ENCODE assay signal across 10 mouse cellular contexts in genomic region chr2:25422587-25423410, GRCm38 (mm10). TPM values are rescaled to one million over a fixed set of nuclear protein-coding genes. Genes with fewer than 3 reads are reported as not detected.
DNase-seq lines count a peak whose midpoint lies in the region; ATAC-seq and TF ChIP-seq lines count a peak whose summit lies in the region.
"Had no signal": no experiment of that assay in that cellular context is flagged by ENCODE, and none has a peak within 500 bp of the region (broad histone marks: within the 10 kb centered on the region; RNA-seq: fewer than 3 reads in every experiment).

Gene Fut7, plus strand, starts transcription at chr2:25423267.

- H3K27ac ChIP-seq in kidney, embryonic 16.5 days (ENCODE audit: low read length) = no peak within 1 kb of the TSS
- no peak within 1 kb of the TSS for H3K27ac ChIP-seq in intestine, postnatal 0 days (ENCODE audit: low read depth, low read length)
- peak within 1 kb of the TSS; percentile 1; the same call in 1 of the 2 replicates for H3K27ac ChIP-seq in thymus, adult 2 months (ENCODE audit: control insufficient read depth, insufficient read depth, low read length)
- H3K27ac ChIP-seq in midbrain, embryonic 15.5 days = no peak within 1 kb of the TSS
- H3K27ac ChIP-seq: limb, embryonic 15.5 days; stomach, postnatal 0 days had no signal

- no peak within 1 kb of the TSS for H3K4me2 ChIP-seq in kidney, embryonic 16.5 days (replicated peaks; ENCODE audit: low read depth, low read length)
- H3K4me2 ChIP-seq in intestine, postnatal 0 days (replicated peaks; ENCODE audit: low read depth) = no peak within 1 kb of the TSS
- H3K4me2 ChIP-seq in midbrain, embryonic 15.5 days = no peak within 1 kb of the TSS
- H3K4me2 ChIP-seq: limb, embryonic 15.5 days had no signal

- 0 out of 2 replicates have a peak, but pooled peaks have one; percentile 7 for TF ChIP-seq CTCF in intestine, postnatal 0 days (IDR thresholded peaks at IDR 0.05; ENCODE audit: low read depth)
- 0 out of 2 replicates have a peak, but pooled peaks have one; percentile 30 for TF ChIP-seq CTCF in thymus, adult 2 months (IDR thresholded peaks at IDR 0.05; ENCODE audit: borderline replicate concordance, control insufficient read depth, extremely low read depth, insufficient read depth, low read length, poor library complexity)

- H3K9ac ChIP-seq in kidney, embryonic 16.5 days (replicated peaks; ENCODE audit: low read length) = 0 out of 2 replicates have a peak within 1 kb of the TSS, but pooled peaks have one; percentile 6
- no peak within 1 kb of the TSS for H3K9ac ChIP-seq in intestine, postnatal 0 days (ENCODE audit: low read depth, low read length)
- H3K9ac ChIP-seq in midbrain, embryonic 15.5 days = no peak within 1 kb of the TSS
- H3K9ac ChIP-seq: limb, embryonic 15.5 days had no signal

- H3K36me3 ChIP-seq in kidney, embryonic 16.5 days (ENCODE audit: insufficient read depth, low read length) = no peaks in the 10 kb centered on the region
- H3K36me3 ChIP-seq in intestine, postnatal 0 days (ENCODE audit: control insufficient read depth, insufficient read depth) = no peaks in the 10 kb centered on the region
- H3K36me3 ChIP-seq in thymus, adult 2 months (ENCODE audit: control insufficient read depth, insufficient read depth, low read length) = no peaks in the 10 kb centered on the region
- no peaks in the 10 kb centered on the region for H3K36me3 ChIP-seq in midbrain, embryonic 15.5 days (replicated peaks)
- H3K36me3 ChIP-seq: limb, embryonic 15.5 days had no signal

- no peaks in the 10 kb centered on the region for H3K4me1 ChIP-seq in kidney, embryonic 16.5 days (ENCODE audit: insufficient read depth, low read length)
- H3K4me1 ChIP-seq in intestine, postnatal 0 days (replicated peaks; ENCODE audit: control insufficient read depth, insufficient read depth, low read length) = 0 out of 2 replicates have a peak, but pooled peaks cover 2% of the 10 kb centered on the region
- H3K4me1 ChIP-seq in thymus, adult 2 months (replicated peaks; ENCODE audit: control insufficient read depth, insufficient read depth, low read length) = peaks cover 25% of the 10 kb centered on the region
- peaks cover 2% of the 10 kb centered on the region; the same call in 1 of the 2 replicates for H3K4me1 ChIP-seq in midbrain, embryonic 15.5 days
- H3K4me1 ChIP-seq: limb, embryonic 15.5 days had no signal

- ATAC-seq in kidney, embryonic 16.5 days (ENCODE audit: low FRiP score, low TSS enrichment) = no peak
- ATAC-seq in intestine, postnatal 0 days = no peak
- no peak for ATAC-seq in midbrain, embryonic 15.5 days (replicated peaks)

- H3K27me3 ChIP-seq in kidney, embryonic 16.5 days (ENCODE audit: insufficient read depth, low read length) = peaks cover 12% of the 10 kb centered on the region; the same call in 1 of the 2 replicates
- H3K27me3 ChIP-seq in intestine, postnatal 0 days (replicated peaks; ENCODE audit: control insufficient read depth, insufficient read depth, low read length) = peaks cover 9% of the 10 kb centered on the region; the same call in 1 of the 2 replicates
- H3K27me3 ChIP-seq in thymus, adult 2 months (ENCODE audit: control insufficient read depth, insufficient read depth, low read length) = no peaks in the 10 kb centered on the region
- H3K27me3 ChIP-seq in midbrain, embryonic 15.5 days (replicated peaks) = no peaks in the 10 kb centered on the region; the same call in 1 of the 2 replicates

- no peaks in the 10 kb centered on the region for H3K9me3 ChIP-seq in kidney, embryonic 16.5 days (ENCODE audit: low read length)
- H3K9me3 ChIP-seq in intestine, postnatal 0 days (ENCODE audit: control insufficient read depth) = no peaks in the 10 kb centered on the region
- H3K9me3 ChIP-seq in midbrain, embryonic 15.5 days = no peaks in the 10 kb centered on the region
- H3K9me3 ChIP-seq: limb, embryonic 15.5 days had no signal

- TF ChIP-seq POLR2A in thymus, adult 2 months (IDR thresholded peaks at IDR 0.05; ENCODE audit: control insufficient read depth, extremely low read depth, insufficient read depth, low read length, poor library complexity) = no peak

- H3K4me3 ChIP-seq in kidney, embryonic 16.5 days (ENCODE audit: low read length) = no peak within 1 kb of the TSS
- no peak within 1 kb of the TSS for H3K4me3 ChIP-seq in intestine, postnatal 0 days (ENCODE audit: low read depth, low read length)
- no peak within 1 kb of the TSS for H3K4me3 ChIP-seq in thymus, adult 2 months (ENCODE audit: control insufficient read depth, insufficient read depth, low read length)
- H3K4me3 ChIP-seq in midbrain, embryonic 15.5 days = no peak within 1 kb of the TSS
- H3K4me3 ChIP-seq: limb, embryonic 15.5 days had no signal

- WGBS in kidney, embryonic 16.5 days = 55% methylated on average over 17 of the region's 17 CpGs
- WGBS in intestine, postnatal 0 days = 52% methylated on average over 17 of the region's 17 CpGs
- 14% methylated on average over 17 of the region's 17 CpGs for WGBS in thymus, adult 2 months
- 70% methylated on average over 17 of the region's 17 CpGs for whole genome bisulfite sequencing in midbrain, embryonic 15.5 days

- DNase-seq in kidney, adult 8-10 months = no peak
- peak; percentile 64 for DNase-seq in T-cell, adult 2 months (ENCODE audit: low spot score)
- peak; percentile 35 for DNase-seq in thymus, adult 2 months
- DNase-seq in testis, postnatal 14 days (ENCODE audit: low spot score) = no peak
- DNase-seq: gastrocnemius, postnatal 14 days had no signal

RNA-seq across cellular contexts. Expression of gene Fut7, which starts in this region (rescaled TPM):
- polyA plus RNA-seq in kidney, embryonic 16.5 days (2015; fragmentation: Nextera tagmentation; extraction: Ambion mirVana) = not detected in 2 replicates
- polyA plus RNA-seq in intestine, postnatal 0 days (2015; fragmentation: Nextera tagmentation; extraction: Ambion mirVana) = 0.26 and 0.27 TPM in 2 replicates
- polyA plus RNA-seq in thymus, adult 2 months (2012; rRNA removed) = 1.9 and 2.0 TPM in 2 replicates
- polyA plus RNA-seq in midbrain, embryonic 15.5 days (2015; fragmentation: Nextera tagmentation; extraction: Ambion mirVana) = 0.17 and 0.41 TPM in 2 replicates
- polyA plus RNA-seq: stomach, postnatal 0 days had no signal

Comparison
In these comparisons a context has a peak if more than half of its experiments do, and no peak if none do; other contexts are left out.
1. DNase-seq: peak in T-cell, adult 2 months (single experiment) and thymus, adult 2 months (single experiment); none in kidney, adult 8-10 months (0 of 2) and testis, postnatal 14 days (single experiment).